Mouse (Mus musculus): ENCODE measurements around the gene Dppa5a. TPM values are rescaled to one million over a fixed set of nuclear protein-coding genes. Genes with fewer than 3 reads are reported as not detected.
"Not testable (repeated sequence)": the region's sequence is repeated elsewhere in the genome, so short reads cannot be mapped to it uniquely, and the experiment has no call there.

Gene Dppa5a
- polyA plus RNA-seq, 1 experiment from 2014 or later = not detected

DNA sequence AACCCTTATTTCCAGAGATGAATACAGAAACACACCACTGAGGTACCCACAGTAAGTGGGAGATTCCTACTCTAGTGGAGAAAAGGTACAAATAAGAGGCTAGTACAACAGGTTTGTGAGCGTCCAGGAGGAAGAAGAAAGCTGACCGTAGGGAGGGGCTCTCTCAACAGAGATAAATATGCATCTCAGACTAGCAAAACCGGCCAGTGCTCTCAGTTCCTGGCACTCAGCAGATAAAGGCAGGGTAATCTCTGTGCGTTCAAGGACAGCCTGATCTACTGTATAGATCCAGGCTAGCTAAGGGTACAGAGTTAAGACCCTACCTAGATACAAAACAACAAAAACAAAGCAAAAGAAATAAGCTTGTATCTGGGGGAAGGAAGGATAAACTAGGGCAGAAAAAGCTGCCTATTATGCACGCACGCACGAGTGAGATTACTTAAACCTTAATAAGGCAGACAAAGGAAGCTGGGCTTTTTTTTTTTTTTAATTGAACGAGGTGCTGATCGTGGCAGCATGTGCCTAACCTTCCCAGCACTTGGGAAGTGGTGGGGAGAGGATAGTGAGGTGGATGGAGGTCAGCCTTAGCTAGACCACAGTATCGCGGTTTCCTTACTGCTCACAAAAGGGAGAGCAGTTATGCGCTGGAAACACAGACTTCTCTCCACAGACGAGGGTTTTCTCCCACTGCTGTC, 2.0 kb downstream of the Dppa5a start:
- no peaks in the 10 kb centered on the region for H3K27me3 ChIP-seq (replicated peaks)
- no peaks in the 10 kb centered on the region for H3K4me1 ChIP-seq (replicated peaks)
- no peak for ATAC-seq (ENCODE audit: insufficient number of reproducible peaks, low FRiP score)
- no peak overlapping the region for H3K27ac ChIP-seq (ENCODE audit: poor library complexity, severe bottlenecking)
- H3K4me3 ChIP-seq = no peak overlapping the region
- no peak overlapping the region for H3K9ac ChIP-seq
- WGBS = 56% methylated on average over 13 of the region's 13 CpGs
- H3K9me3 ChIP-seq (replicated peaks) = 0 out of 2 replicates have a peak, but pooled peaks cover 3% of the 10 kb centered on the region
- H3K4me2 ChIP-seq = no peak overlapping the region
- no peaks in the 10 kb centered on the region for H3K36me3 ChIP-seq

DNA sequence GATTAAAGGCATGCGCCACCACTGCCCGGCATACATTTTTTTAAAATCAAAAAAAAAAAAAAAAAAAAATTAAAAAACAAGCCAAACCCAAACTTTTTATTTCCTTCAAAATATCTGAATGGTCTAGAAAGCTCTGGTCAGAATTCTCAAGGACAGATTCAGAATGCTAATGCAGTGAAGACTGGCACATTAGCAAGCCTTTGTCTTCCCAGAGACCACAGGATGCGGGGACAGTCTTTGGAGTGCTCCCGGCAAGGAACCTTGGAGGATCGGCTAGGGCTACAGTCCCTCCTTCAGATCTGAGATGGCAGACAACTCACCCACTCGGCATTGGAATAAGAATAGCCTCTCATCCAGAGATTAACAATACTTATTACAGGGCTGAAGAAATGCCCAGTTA, 3.3 kb downstream of the Dppa5a start:
- 85% methylated on average over 6 of the region's 6 CpGs for WGBS
- H3K27me3 ChIP-seq (replicated peaks) = no peaks in the 10 kb centered on the region
- H3K4me2 ChIP-seq = no peak overlapping the region
- H3K9ac ChIP-seq = no peak overlapping the region
- ATAC-seq (ENCODE audit: insufficient number of reproducible peaks, low FRiP score) = no peak
- no peak overlapping the region for H3K27ac ChIP-seq (ENCODE audit: poor library complexity, severe bottlenecking)
- H3K9me3 ChIP-seq (replicated peaks) = 0 out of 2 replicates have a peak, but pooled peaks cover 3% of the 10 kb centered on the region
- no peaks in the 10 kb centered on the region for H3K4me1 ChIP-seq (replicated peaks)
- H3K36me3 ChIP-seq = no peaks in the 10 kb centered on the region
- H3K4me3 ChIP-seq = no peak overlapping the region

DNA sequence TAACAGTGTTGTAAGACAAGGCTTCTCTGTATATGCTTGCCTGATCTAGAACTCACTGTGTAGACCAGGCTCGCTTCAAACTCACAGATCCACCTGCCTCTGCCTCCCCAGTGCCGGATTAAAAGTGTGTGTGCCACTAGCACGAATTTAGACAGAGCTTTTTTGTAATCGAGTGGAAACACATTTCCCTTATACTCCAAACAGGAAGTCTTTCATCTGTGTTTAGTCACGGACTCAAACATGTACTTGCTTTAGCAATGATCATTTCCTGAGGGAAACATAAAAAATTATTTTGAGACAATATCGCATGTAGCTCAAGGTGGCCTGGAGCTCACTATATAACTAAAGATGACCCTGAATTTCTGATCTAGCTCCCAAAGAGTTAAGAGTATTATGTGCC, 4.6 kb downstream of the Dppa5a start:
- no peak overlapping the region for H3K4me2 ChIP-seq
- no peak overlapping the region for H3K4me3 ChIP-seq
- no peaks in the 10 kb centered on the region for H3K36me3 ChIP-seq
- no peak overlapping the region for H3K9ac ChIP-seq
- H3K27ac ChIP-seq (ENCODE audit: poor library complexity, severe bottlenecking) = no peak overlapping the region
- WGBS = 64% methylated on average over 6 of the region's 6 CpGs
- no peaks in the 10 kb centered on the region for H3K27me3 ChIP-seq (replicated peaks)
- ATAC-seq (ENCODE audit: insufficient number of reproducible peaks, low FRiP score) = no peak
- 0 out of 2 replicates have a peak, but pooled peaks cover 3% of the 10 kb centered on the region for H3K9me3 ChIP-seq (replicated peaks)
- H3K4me1 ChIP-seq (replicated peaks) = no peaks in the 10 kb centered on the region

DNA sequence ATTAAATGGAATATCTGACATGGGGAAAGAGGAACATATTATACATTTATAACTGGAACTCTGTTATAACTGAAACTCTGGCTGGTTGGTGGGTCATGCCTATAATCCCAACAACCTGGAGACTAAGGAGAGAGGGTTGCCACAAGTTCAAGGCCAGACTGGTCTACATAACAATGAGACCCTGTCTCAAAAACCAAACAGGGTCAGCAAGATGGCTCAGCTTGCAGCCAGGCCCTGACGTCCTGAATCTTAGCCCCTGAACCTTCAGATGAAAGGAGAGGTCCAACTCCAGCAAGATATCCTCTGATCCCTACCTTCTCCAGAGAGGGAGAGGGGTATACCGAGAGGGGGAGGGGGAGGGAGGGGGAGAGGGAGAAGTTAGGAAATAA, 7.5 kb downstream of the Dppa5a start:
- no peak overlapping the region for H3K4me2 ChIP-seq
- no peaks in the 10 kb centered on the region for H3K36me3 ChIP-seq
- H3K9ac ChIP-seq = no peak overlapping the region
- H3K9me3 ChIP-seq (replicated peaks) = no peaks in the 10 kb centered on the region
- no peaks in the 10 kb centered on the region for H3K27me3 ChIP-seq (replicated peaks)
- 51% methylated on average over 2 of the region's 2 CpGs for whole genome bisulfite sequencing
- H3K4me3 ChIP-seq = no peak overlapping the region
- no peak for ATAC-seq (ENCODE audit: insufficient number of reproducible peaks, low FRiP score)
- H3K4me1 ChIP-seq (replicated peaks) = no peaks in the 10 kb centered on the region
- H3K27ac ChIP-seq (ENCODE audit: poor library complexity, severe bottlenecking) = no peak overlapping the region

DNA sequence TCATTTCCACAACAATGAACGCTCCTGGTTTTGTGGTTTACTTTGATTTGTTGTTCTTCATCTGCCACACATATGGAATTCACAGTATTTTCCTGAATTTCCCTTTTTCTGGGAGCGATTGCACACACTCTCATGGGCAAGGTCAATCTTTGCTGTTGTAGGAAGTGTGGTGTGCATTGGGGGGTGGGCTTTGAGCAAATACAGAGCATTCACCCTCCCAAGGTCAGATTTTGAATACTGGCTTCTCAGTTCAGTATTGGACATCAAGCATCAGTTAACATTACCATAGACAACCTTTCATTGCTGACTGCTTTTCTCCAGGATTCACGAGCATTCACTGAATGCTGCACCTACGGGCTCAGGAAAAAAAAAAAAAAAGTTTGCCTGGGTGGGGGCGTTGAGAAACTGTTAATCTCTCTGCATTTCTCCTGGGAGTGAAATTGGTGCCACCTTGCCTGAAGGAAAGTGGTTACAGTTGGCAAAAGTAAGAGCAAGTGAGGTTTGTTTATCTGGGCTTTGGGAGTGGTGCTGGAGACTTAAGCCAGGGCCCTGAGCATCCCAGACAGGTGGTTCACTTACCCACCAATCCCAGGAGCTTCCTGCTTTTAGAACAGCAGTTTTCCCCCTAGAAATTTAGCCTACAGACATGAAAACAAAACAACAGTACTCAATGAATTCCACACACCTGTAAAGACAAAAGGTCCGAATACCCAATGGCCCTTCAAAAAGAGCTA, 8.1 kb downstream of the Dppa5a start:
- H3K4me3 ChIP-seq = no peak overlapping the region
- no peaks in the 10 kb centered on the region for H3K9me3 ChIP-seq (replicated peaks)
- H3K36me3 ChIP-seq = no peaks in the 10 kb centered on the region
- no peak overlapping the region for H3K4me2 ChIP-seq
- no peaks in the 10 kb centered on the region for H3K27me3 ChIP-seq (replicated peaks)
- no peak overlapping the region for H3K27ac ChIP-seq (ENCODE audit: poor library complexity, severe bottlenecking)
- H3K4me1 ChIP-seq (replicated peaks) = no peaks in the 10 kb centered on the region
- 77% methylated on average over 6 of the region's 6 CpGs for WGBS
- H3K9ac ChIP-seq = no peak overlapping the region
- ATAC-seq (ENCODE audit: insufficient number of reproducible peaks, low FRiP score) = no peak

DNA sequence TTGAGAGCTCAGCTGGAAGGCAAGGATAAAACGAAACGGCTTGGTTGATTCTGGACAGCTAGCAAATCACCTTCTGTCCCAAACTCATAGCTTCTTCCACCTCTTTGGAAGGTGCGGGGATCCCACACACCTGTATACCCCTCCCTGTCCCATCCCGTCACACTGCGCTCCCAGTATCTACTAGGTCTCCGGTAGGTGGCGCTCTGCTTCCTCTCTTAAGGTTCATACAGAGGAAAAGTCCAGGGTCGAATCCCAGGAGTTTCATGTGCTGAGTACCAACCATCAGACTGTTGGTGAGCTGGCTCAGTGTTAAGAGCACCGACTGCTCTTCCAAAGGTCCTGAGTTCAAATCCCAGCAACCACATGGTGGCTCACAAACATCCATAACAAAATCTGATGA, 9.9 kb downstream of the Dppa5a start:
- H3K4me3 ChIP-seq = no peak overlapping the region
- WGBS = 10% methylated on average over 9 of the region's 9 CpGs
- no peaks in the 10 kb centered on the region for H3K27me3 ChIP-seq (replicated peaks)
- H3K27ac ChIP-seq (ENCODE audit: poor library complexity, severe bottlenecking) = no peak overlapping the region
- no peaks in the 10 kb centered on the region for H3K36me3 ChIP-seq
- no peak overlapping the region for H3K9ac ChIP-seq
- H3K4me1 ChIP-seq (replicated peaks) = no peaks in the 10 kb centered on the region
- no peak for ATAC-seq (ENCODE audit: insufficient number of reproducible peaks, low FRiP score)
- H3K9me3 ChIP-seq (replicated peaks) = no peaks in the 10 kb centered on the region
- H3K4me2 ChIP-seq = no peak overlapping the region

DNA sequence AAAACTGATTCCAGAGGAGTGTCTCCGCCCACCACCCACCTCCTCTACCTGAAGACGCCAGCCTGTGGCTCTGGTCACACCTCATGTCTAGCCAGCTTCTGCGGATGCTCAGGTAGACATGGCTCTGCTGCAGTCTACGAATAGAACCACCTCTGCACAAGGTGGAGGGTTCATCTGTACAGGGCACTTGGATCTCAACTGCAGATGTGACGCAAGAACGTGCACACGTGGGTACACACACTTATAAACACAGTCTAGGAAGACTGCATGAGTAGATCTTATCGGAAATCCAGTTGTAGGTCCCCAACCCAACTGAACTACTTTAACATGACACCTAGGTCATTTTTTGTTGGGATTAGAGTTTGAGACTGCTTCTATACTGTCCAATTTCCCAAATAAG, 12.4 kb downstream of the Dppa5a start, which contains the start of gene Gsta2:
Gene Gsta2 (minus strand): TSS at position 178 of the 400 bp plus-strand sequence.
- no peak within 1 kb of the TSS for H3K9ac ChIP-seq
- H3K9me3 ChIP-seq (replicated peaks) = no peaks in the 10 kb centered on the region
- no peak within 1 kb of the TSS for H3K27ac ChIP-seq (ENCODE audit: poor library complexity, severe bottlenecking)
- H3K36me3 ChIP-seq = no peaks in the 10 kb centered on the region
- WGBS = 84% methylated on average over 8 of the region's 8 CpGs
- 0 out of 2 replicates have a peak, but pooled peaks cover 5% of the 10 kb centered on the region for H3K4me1 ChIP-seq (replicated peaks)
- H3K4me3 ChIP-seq = no peak within 1 kb of the TSS
- no peaks in the 10 kb centered on the region for H3K27me3 ChIP-seq (replicated peaks)
- H3K4me2 ChIP-seq = no peak within 1 kb of the TSS
- ATAC-seq (ENCODE audit: insufficient number of reproducible peaks, low FRiP score) = no peak

DNA sequence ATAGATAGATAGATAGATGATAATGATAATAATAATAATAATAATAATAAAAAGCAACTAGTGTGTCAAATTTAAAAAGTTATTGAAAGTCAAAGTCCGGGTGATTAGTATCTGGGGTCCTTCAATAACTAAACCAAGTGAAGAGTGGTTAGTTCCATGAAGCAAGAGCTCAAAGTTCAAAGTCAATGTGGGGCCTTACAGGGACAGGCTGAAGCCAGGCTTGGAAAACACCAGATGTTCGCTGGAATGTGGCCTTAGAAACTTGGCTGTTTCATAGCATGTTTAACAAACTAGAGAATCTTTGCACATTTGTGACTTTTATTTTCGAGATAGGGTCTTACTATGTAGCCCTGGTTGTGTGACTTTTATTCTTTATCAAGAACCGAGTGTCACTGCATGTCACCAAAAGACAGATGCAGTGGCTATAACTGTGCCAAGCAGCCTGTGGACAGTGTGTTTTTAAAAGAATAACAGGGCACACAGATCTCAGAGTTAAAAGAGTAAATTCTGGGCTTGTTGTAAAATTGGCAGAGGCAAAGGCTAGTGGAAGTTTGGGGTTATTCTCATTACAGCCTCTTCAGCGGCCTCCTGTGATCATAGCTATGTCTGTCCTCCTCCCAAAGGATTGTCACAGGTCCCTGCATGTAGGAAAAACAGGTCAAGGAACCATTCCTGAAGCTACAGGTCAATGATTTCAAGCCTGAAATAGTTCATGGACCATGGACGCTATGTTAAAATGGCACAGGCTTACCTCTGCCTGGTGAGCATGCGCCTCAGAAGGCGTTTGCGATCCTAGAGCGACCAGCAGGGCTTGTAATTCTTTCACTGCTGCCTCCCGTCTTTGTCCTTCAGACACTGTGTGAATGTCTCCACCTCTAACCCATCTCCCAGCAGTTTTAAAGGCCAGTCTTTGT, 13.1 kb downstream of the Dppa5a start:
- Histone ChIP-seq H3K27me3 (replicated peaks) (no peaks in the 10 kb centered on the region), H3K9ac (no peak overlapping the region), H3K27ac (ENCODE audit: poor library complexity, severe bottlenecking) (no peak overlapping the region), H3K36me3 (no peaks in the 10 kb centered on the region), H3K4me1 (replicated peaks) (0 out of 2 replicates have a peak, but pooled peaks cover 5% of the 10 kb centered on the region), H3K4me3 (no peak overlapping the region), H3K9me3 (replicated peaks) (no peaks in the 10 kb centered on the region), H3K4me2 (no peak overlapping the region)
- no peak for ATAC-seq (ENCODE audit: insufficient number of reproducible peaks, low FRiP score)
- WGBS = 74% methylated on average over 11 of the region's 11 CpGs

DNA sequence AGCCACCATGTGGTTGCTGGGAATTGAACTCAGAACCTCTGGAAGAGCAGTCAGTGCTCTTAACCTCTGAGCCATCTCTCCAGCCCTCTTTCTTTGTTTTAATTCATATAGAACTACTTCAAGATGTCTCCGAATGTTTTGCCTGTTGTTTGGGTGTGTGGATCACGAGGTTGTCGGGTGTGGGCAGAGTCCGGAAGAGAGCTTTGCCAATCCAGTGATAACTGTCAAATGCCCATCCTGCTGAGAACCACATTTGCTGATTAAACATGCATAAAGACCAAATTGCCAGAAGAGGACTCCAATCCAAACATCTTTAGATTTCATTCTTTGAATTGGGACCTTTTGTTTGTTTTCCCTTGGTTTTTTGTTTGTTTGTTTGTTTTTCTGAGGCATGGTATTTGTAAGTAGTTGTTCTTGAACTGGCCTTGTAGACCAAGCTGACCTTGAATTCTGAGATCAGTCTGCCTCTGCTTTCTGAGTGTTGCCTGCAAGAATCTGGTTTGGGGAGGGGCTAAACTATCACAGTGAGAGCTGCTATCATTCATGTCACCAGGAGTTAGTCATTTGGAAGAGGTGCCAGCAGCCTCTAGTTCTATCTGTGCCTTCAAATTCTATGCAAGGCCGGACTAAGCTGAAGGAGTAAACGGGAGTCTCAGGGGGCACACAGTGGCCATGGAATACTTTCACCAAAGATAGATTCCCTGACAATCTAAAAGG, 16.3 kb downstream of the Dppa5a start:
- Histone ChIP-seq H3K4me3 (no peak overlapping the region), H3K36me3 (no peaks in the 10 kb centered on the region), H3K27me3 (replicated peaks) (no peaks in the 10 kb centered on the region), H3K9me3 (replicated peaks) (no peaks in the 10 kb centered on the region), H3K4me1 (replicated peaks) (0 out of 2 replicates have a peak, but pooled peaks cover 5% of the 10 kb centered on the region), H3K4me2 (no peak overlapping the region), H3K27ac (ENCODE audit: poor library complexity, severe bottlenecking) (no peak overlapping the region), H3K9ac (no peak overlapping the region)
- ATAC-seq (ENCODE audit: insufficient number of reproducible peaks, low FRiP score) = no peak
- WGBS = 66% methylated on average over 6 of the region's 6 CpGs

DNA sequence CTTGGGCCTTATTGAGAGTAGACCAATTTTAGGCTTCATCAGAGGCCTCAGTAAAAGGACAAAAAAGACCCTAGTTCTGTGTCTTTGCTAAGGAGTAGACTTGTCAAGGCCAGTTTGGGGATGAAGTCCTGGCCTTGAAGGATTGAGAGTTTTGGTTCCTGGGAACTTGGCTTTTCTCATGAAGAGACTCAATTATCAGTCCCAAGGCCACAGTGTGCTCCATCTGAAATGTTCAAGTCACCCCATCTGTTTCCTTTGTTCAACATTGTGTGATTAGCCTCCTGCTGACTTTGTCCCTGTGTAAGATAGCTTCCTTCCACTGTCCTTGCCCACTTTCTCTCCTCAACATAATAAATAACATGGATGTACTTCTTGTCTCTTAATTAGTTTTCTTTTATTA, 18.0 kb downstream of the Dppa5a start:
- H3K9ac ChIP-seq; ATAC-seq (ENCODE audit: insufficient number of reproducible peaks, low FRiP score); H3K4me3 ChIP-seq; H3K27me3 ChIP-seq (replicated peaks); H3K4me1 ChIP-seq (replicated peaks); H3K36me3 ChIP-seq; H3K4me2 ChIP-seq; H3K27ac ChIP-seq (ENCODE audit: poor library complexity, severe bottlenecking); H3K9me3 ChIP-seq (replicated peaks): not testable (repeated sequence)

Measured in heart, embryonic 12.5 days (tissue).